ENCODE assay signal across 10 mouse cellular contexts in genomic region chr7:24297361-24298095, GRCm38 (mm10). TPM values are rescaled to one million over a fixed set of nuclear protein-coding genes. Genes with fewer than 3 reads are reported as not detected.
DNase-seq lines count a peak whose midpoint lies in the region; ATAC-seq and TF ChIP-seq lines count a peak whose summit lies in the region.
"Had no signal": no experiment of that assay in that cellular context is flagged by ENCODE, and none has a peak within 500 bp of the region (broad histone marks: within the 10 kb centered on the region; RNA-seq: fewer than 3 reads in every experiment).

No protein-coding gene starts in this region.

- H3K36me3 ChIP-seq in lung, embryonic 16.5 days (ENCODE audit: control insufficient read depth, insufficient read depth, low read length) = peaks cover 37% of the 10 kb centered on the region
- peaks cover 55% of the 10 kb centered on the region for H3K36me3 ChIP-seq in forebrain, postnatal 0 days (ENCODE audit: insufficient read depth)
- H3K36me3 ChIP-seq in limb, embryonic 15.5 days = peaks cover 58% of the 10 kb centered on the region
- H3K36me3 ChIP-seq in stomach, postnatal 0 days (ENCODE audit: control insufficient read depth, insufficient read depth, low read length) = peaks cover 13% of the 10 kb centered on the region

- peaks cover 10% of the 10 kb centered on the region for H3K4me1 ChIP-seq in lung, embryonic 16.5 days (replicated peaks; ENCODE audit: control insufficient read depth, insufficient read depth, low read length)
- peaks cover 4% of the 10 kb centered on the region; the same call in 1 of the 2 replicates for H3K4me1 ChIP-seq in forebrain, postnatal 0 days (ENCODE audit: insufficient read depth)
- H3K4me1 ChIP-seq in limb, embryonic 15.5 days = peaks cover 24% of the 10 kb centered on the region
- no peaks in the 10 kb centered on the region; the same call in 1 of the 2 replicates for H3K4me1 ChIP-seq in stomach, postnatal 0 days (replicated peaks; ENCODE audit: control insufficient read depth, insufficient read depth)

- DNase-seq in lung, adult 18-20 months = no peak
- DNase-seq in forebrain, postnatal 0 days = no peak
- no peak for DNase-seq in stomach, postnatal 0 days (ENCODE audit: low spot score)
- no peak for DNase-seq in adrenal gland, postnatal 10 days
- DNase-seq in spleen, postnatal 14 days (ENCODE audit: low spot score in 2 of 2) = no peak
- DNase-seq: cerebellum, adult 9-11 months; layer of hippocampus, postnatal 36 days had no signal

- H3K9me3 ChIP-seq in lung, embryonic 16.5 days (ENCODE audit: control insufficient read depth, low read length) = no peaks in the 10 kb centered on the region
- no peaks in the 10 kb centered on the region for H3K9me3 ChIP-seq in forebrain, postnatal 0 days (ENCODE audit: low read length)
- H3K9me3 ChIP-seq in limb, embryonic 15.5 days = no peaks in the 10 kb centered on the region
- H3K9me3 ChIP-seq in stomach, postnatal 0 days (ENCODE audit: control insufficient read depth, low read length) = no peaks in the 10 kb centered on the region

- ATAC-seq in lung, embryonic 16.5 days (ENCODE audit: low read depth) = no peak
- ATAC-seq in forebrain, postnatal 0 days = no peak
- no peak for ATAC-seq in limb, embryonic 15.5 days (ENCODE audit: insufficient number of reproducible peaks, low FRiP score, low TSS enrichment, low read depth)
- ATAC-seq in stomach, postnatal 0 days (ENCODE audit: low FRiP score, low TSS enrichment) = no peak

- no peaks in the 10 kb centered on the region for H3K27me3 ChIP-seq in lung, embryonic 16.5 days (ENCODE audit: control insufficient read depth, insufficient read depth, low read depth, low read length)
- no peaks in the 10 kb centered on the region for H3K27me3 ChIP-seq in forebrain, postnatal 0 days (ENCODE audit: insufficient read depth, low read length)
- no peaks in the 10 kb centered on the region for H3K27me3 ChIP-seq in limb, embryonic 15.5 days
- no peaks in the 10 kb centered on the region for H3K27me3 ChIP-seq in stomach, postnatal 0 days (ENCODE audit: control insufficient read depth, insufficient read depth, low read length)

- no peak overlapping the region for H3K4me2 ChIP-seq in lung, embryonic 16.5 days (ENCODE audit: low read depth, low read length)
- H3K4me2 ChIP-seq in forebrain, postnatal 0 days (ENCODE audit: low read depth) = peak overlapping the region; percentile 54
- peak overlapping the region; percentile 83 for H3K4me2 ChIP-seq in limb, embryonic 15.5 days
- no peak overlapping the region for H3K4me2 ChIP-seq in stomach, postnatal 0 days (replicated peaks; ENCODE audit: low read depth)

- TF ChIP-seq EP300 in stomach, postnatal 0 days (optimal IDR thresholded peaks at IDR 0.05) = no peak

- H3K4me3 ChIP-seq in lung, embryonic 16.5 days (ENCODE audit: low read length) = no peak overlapping the region
- H3K4me3 ChIP-seq in forebrain, postnatal 0 days (ENCODE audit: low read depth, low read length) = no peak overlapping the region
- peak overlapping the region; percentile 71; the same call in 1 of the 2 replicates for H3K4me3 ChIP-seq in limb, embryonic 15.5 days
- no peak overlapping the region for H3K4me3 ChIP-seq in stomach, postnatal 0 days (ENCODE audit: low read depth, low read length)

- 90% methylated on average over 15 of the region's 15 CpGs for WGBS in lung, embryonic 16.5 days
- WGBS in forebrain, postnatal 0 days = 86% methylated on average over 15 of the region's 15 CpGs
- WGBS in limb, embryonic 15.5 days = 90% methylated on average over 15 of the region's 15 CpGs
- 94% methylated on average over 15 of the region's 15 CpGs for WGBS in stomach, postnatal 0 days

- TF ChIP-seq CTCF in forebrain, postnatal 0 days (IDR thresholded peaks at IDR 0.05; ENCODE audit: low read depth) = no peak
- TF ChIP-seq CTCF in stomach, postnatal 0 days (IDR thresholded peaks at IDR 0.05; ENCODE audit: low read depth) = no peak

- no peak overlapping the region for H3K27ac ChIP-seq in lung, embryonic 16.5 days (ENCODE audit: low read length)
- no peak overlapping the region for H3K27ac ChIP-seq in forebrain, postnatal 0 days (ENCODE audit: low read depth, low read length)
- H3K27ac ChIP-seq in limb, embryonic 15.5 days = no peak overlapping the region
- no peak overlapping the region for H3K27ac ChIP-seq in stomach, postnatal 0 days (replicated peaks)

- 0 out of 2 replicates have a peak overlapping the region, but pooled peaks have one; percentile 82 for H3K9ac ChIP-seq in lung, embryonic 16.5 days (ENCODE audit: low read length)
- H3K9ac ChIP-seq in forebrain, postnatal 0 days = no peak overlapping the region
- H3K9ac ChIP-seq in limb, embryonic 15.5 days = no peak overlapping the region
- H3K9ac ChIP-seq in stomach, postnatal 0 days (ENCODE audit: low read length) = 0 out of 2 replicates have a peak overlapping the region, but pooled peaks have one; percentile 67

RNA-seq across cellular contexts. Expression of gene Zfp61, which starts 3.5 kb away (rescaled TPM):
- polyA plus RNA-seq in lung, embryonic 16.5 days (2015; fragmentation: Nextera tagmentation; extraction: Ambion mirVana) = 32.7 and 34.1 TPM in 2 replicates
- total RNA-seq in forebrain, postnatal 0 days (2014; rRNA removed) = 32.9 and 34.8 TPM in 2 replicates
- polyA plus RNA-seq in forebrain, postnatal 0 days (2015; fragmentation: Nextera tagmentation; extraction: Ambion mirVana) = 24.5 and 30.8 TPM in 2 replicates
- 39.6 and 49.2 TPM in 2 replicates for polyA plus RNA-seq in limb, embryonic 15.5 days (2015; fragmentation: Nextera tagmentation; extraction: Ambion mirVana)
- 12.9 and 13.8 TPM in 2 replicates for polyA plus RNA-seq in stomach, postnatal 0 days (2015; fragmentation: Nextera tagmentation; extraction: Ambion mirVana)
- 10 to 100 TPM in 1 of 2 experiments, 1 to 10 TPM in 1; 5.8 to 12.1 TPM for total RNA-seq in adrenal gland, postnatal 10 days (2021)

RNA-seq across cellular contexts. Expression of gene Zfp94, which starts 18.9 kb away (rescaled TPM):
- 10.2 and 11.3 TPM in 2 replicates for polyA plus RNA-seq in lung, embryonic 16.5 days (2015; fragmentation: Nextera tagmentation; extraction: Ambion mirVana)
- 15.8 and 16.9 TPM in 2 replicates for total RNA-seq in forebrain, postnatal 0 days (2014; rRNA removed)
- 19.3 and 21.2 TPM in 2 replicates for polyA plus RNA-seq in forebrain, postnatal 0 days (2015; fragmentation: Nextera tagmentation; extraction: Ambion mirVana)
- polyA plus RNA-seq in limb, embryonic 15.5 days (2015; fragmentation: Nextera tagmentation; extraction: Ambion mirVana) = 12.2 and 12.8 TPM in 2 replicates
- polyA plus RNA-seq in stomach, postnatal 0 days (2015; fragmentation: Nextera tagmentation; extraction: Ambion mirVana) = 4.8 and 5.5 TPM in 2 replicates
- total RNA-seq in adrenal gland, postnatal 10 days (2021) = 1 to 10 TPM; 2.7 to 6.4 TPM

RNA-seq across cellular contexts. Expression of gene Zfp93, which starts 27.3 kb away (rescaled TPM):
- 9.3 and 10.8 TPM in 2 replicates for polyA plus RNA-seq in lung, embryonic 16.5 days (2015; fragmentation: Nextera tagmentation; extraction: Ambion mirVana)
- total RNA-seq in forebrain, postnatal 0 days (2014; rRNA removed) = 9.7 and 13.2 TPM in 2 replicates
- 2.0 and 2.4 TPM in 2 replicates for polyA plus RNA-seq in forebrain, postnatal 0 days (2015; fragmentation: Nextera tagmentation; extraction: Ambion mirVana)
- polyA plus RNA-seq in limb, embryonic 15.5 days (2015; fragmentation: Nextera tagmentation; extraction: Ambion mirVana) = 9.1 and 10.2 TPM in 2 replicates
- 4.3 TPM in 2 replicates for polyA plus RNA-seq in stomach, postnatal 0 days (2015; fragmentation: Nextera tagmentation; extraction: Ambion mirVana)
- 1 to 10 TPM; 4.1 to 4.8 TPM for total RNA-seq in adrenal gland, postnatal 10 days (2021)

RNA-seq across cellular contexts. Expression of gene Tescl, which starts 36.2 kb away (rescaled TPM):
- not detected in 2 replicates for polyA plus RNA-seq in lung, embryonic 16.5 days (2015; fragmentation: Nextera tagmentation; extraction: Ambion mirVana)
- not detected in 2 replicates for total RNA-seq in forebrain, postnatal 0 days (2014; rRNA removed)
- not detected in 2 replicates for polyA plus RNA-seq in forebrain, postnatal 0 days (2015; fragmentation: Nextera tagmentation; extraction: Ambion mirVana)
- not detected in 2 replicates for polyA plus RNA-seq in limb, embryonic 15.5 days (2015; fragmentation: Nextera tagmentation; extraction: Ambion mirVana)
- 0.15 and 0.42 TPM in 2 replicates for polyA plus RNA-seq in stomach, postnatal 0 days (2015; fragmentation: Nextera tagmentation; extraction: Ambion mirVana)
- under 1 TPM; 0.36 to 0.42 TPM for total RNA-seq in adrenal gland, postnatal 10 days (2021)
- total RNA-seq: layer of hippocampus, postnatal 36 days had no signal
- polyA plus RNA-seq: frontal cortex, adult 2 months had no signal

RNA-seq across cellular contexts. Expression of gene Zfp108, which starts 42.9 kb away (rescaled TPM):
- polyA plus RNA-seq in lung, embryonic 16.5 days (2015; fragmentation: Nextera tagmentation; extraction: Ambion mirVana) = 3.5 and 4.2 TPM in 2 replicates
- total RNA-seq in forebrain, postnatal 0 days (2014; rRNA removed) = 9.1 and 13.0 TPM in 2 replicates
- 1.9 and 3.1 TPM in 2 replicates for polyA plus RNA-seq in forebrain, postnatal 0 days (2015; fragmentation: Nextera tagmentation; extraction: Ambion mirVana)
- 5.5 and 6.1 TPM in 2 replicates for polyA plus RNA-seq in limb, embryonic 15.5 days (2015; fragmentation: Nextera tagmentation; extraction: Ambion mirVana)
- polyA plus RNA-seq in stomach, postnatal 0 days (2015; fragmentation: Nextera tagmentation; extraction: Ambion mirVana) = 1.8 and 1.9 TPM in 2 replicates
- 1 to 10 TPM; 2.0 to 3.5 TPM for total RNA-seq in adrenal gland, postnatal 10 days (2021)

Comparison
In these comparisons a context has a peak if more than half of its experiments do, and no peak if none do; other contexts are left out.
1. H3K4me2 ChIP-seq: peak in forebrain, postnatal 0 days (single experiment) and limb, embryonic 15.5 days (single experiment); none in lung, embryonic 16.5 days (single experiment) and stomach, postnatal 0 days (single experiment).
2. H3K9ac ChIP-seq: peak in lung, embryonic 16.5 days (single experiment) and stomach, postnatal 0 days (single experiment); none in forebrain, postnatal 0 days (single experiment) and limb, embryonic 15.5 days (single experiment).